Mouse (Mus musculus): ENCODE results near the gene H2-M11. TPM values are rescaled to one million over a fixed set of nuclear protein-coding genes. Genes with fewer than 3 reads are reported as not detected.

Gene H2-M11
- polyA plus RNA-seq (2014; fragmentation: Nextera tagmentation; extraction: Ambion mirVana), result not detected in 2 replicates

DNA sequence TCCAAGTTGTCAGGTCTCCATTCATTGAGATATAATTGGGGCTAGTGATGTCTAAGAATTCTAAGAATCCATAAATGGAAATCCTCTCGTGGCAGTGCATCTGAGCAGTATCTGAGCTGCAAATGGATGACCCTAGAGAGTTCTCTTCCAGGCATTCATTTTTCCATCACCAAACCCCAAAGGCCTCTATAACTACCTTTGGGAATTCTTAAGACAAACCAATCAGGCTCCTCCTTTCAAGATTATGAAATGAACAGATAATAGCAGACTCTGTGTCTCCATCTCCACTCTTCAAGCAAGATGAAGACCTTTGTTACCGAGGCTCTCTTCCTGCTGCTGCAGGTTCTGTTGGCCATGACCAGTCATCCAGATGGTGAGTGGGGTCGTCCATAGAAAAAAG lies at the start of gene H2-M11:
Gene H2-M11 (plus strand): TSS at position 301 of the 400 bp plus-strand sequence.
- Histone ChIP-seq H3K9me3 (ENCODE audit: control insufficient read depth, low read length) (no peaks in the 10 kb centered on the region), H3K36me3 (replicated peaks; ENCODE audit: control insufficient read depth, insufficient read depth) (no peaks in the 10 kb centered on the region), H3K27ac (no peak within 1 kb of the TSS), H3K4me2 (replicated peaks) (no peak within 1 kb of the TSS), H3K4me3 (replicated peaks; ENCODE audit: low read length) (no peak within 1 kb of the TSS), H3K9ac (no peak within 1 kb of the TSS), H3K4me1 (replicated peaks; ENCODE audit: control insufficient read depth, insufficient read depth, low read length) (no peaks in the 10 kb centered on the region), H3K27me3 (ENCODE audit: control insufficient read depth, insufficient read depth, low read length) (no peaks in the 10 kb centered on the region)
- no peak for DNase-seq (ENCODE audit: low spot score)
- no peak for ATAC-seq (ENCODE audit: low FRiP score)
- 64% methylated on average over 3 of the region's 3 CpGs for WGBS

DNA sequence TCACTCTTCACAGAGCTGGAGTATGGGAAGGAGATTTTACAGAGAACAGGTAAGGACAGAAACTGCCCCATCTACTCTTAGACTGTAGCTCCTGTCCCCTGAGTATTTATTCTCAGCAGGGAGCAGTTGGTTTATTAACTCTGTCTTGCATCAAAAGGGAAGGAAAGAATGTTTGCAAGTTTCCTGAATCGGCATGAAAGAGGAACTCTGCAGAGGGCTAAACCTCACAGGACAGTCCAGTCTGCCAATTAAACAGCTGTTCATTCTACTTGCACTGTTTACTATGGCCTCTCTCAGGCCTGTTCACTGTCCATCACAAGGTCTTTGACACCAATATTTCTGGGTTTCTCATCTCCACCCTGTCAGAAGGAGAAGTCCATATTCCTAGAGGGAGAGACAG lies 46.4 kb upstream of the H2-M11 start:
- 61% methylated on average over 1 of the region's 1 CpGs for WGBS
- no peaks in the 10 kb centered on the region for H3K36me3 ChIP-seq (replicated peaks; ENCODE audit: control insufficient read depth, insufficient read depth)
- H3K4me3 ChIP-seq (replicated peaks; ENCODE audit: low read length), result no peak overlapping the region
- H3K9me3 ChIP-seq (ENCODE audit: control insufficient read depth, low read length), result no peaks in the 10 kb centered on the region
- no peak overlapping the region for H3K27ac ChIP-seq
- no peaks in the 10 kb centered on the region for H3K4me1 ChIP-seq (replicated peaks; ENCODE audit: control insufficient read depth, insufficient read depth, low read length)
- no peak for ATAC-seq (ENCODE audit: low FRiP score)
- no peak overlapping the region for H3K9ac ChIP-seq
- DNase-seq (ENCODE audit: low spot score), result no peak
- no peak overlapping the region for H3K4me2 ChIP-seq (replicated peaks)
- H3K27me3 ChIP-seq (ENCODE audit: control insufficient read depth, insufficient read depth, low read length), result no peaks in the 10 kb centered on the region

DNA sequence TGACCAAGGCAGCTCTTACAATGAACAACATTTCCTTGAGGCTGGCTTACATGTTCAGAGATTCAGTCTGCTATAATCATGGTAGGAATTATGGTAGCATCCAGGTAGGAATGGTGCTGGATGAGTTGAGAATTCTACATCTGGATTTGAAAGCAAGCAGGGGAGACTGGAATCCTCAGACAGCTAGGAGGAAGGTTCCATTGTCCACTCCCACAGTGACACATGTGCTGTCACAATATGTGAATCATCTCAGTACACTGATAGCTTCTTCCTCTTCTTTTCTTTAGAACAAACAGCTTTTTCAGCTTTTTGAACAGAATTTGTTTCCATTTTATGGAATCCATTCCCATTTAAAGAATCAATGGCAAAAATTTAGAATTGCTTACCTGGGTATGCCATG lies 43.0 kb upstream of the H2-M11 start:
- H3K4me3 ChIP-seq (replicated peaks; ENCODE audit: low read length), result no peak overlapping the region
- H3K4me2 ChIP-seq (replicated peaks), result no peak overlapping the region
- no peak overlapping the region for H3K27ac ChIP-seq
- DNase-seq (ENCODE audit: low spot score) (no peak), ATAC-seq (ENCODE audit: low FRiP score) (no peak)
- no peaks in the 10 kb centered on the region for H3K4me1 ChIP-seq (replicated peaks; ENCODE audit: control insufficient read depth, insufficient read depth, low read length)
- no peaks in the 10 kb centered on the region for H3K36me3 ChIP-seq (replicated peaks; ENCODE audit: control insufficient read depth, insufficient read depth)
- no peak overlapping the region for H3K9ac ChIP-seq
- H3K27me3 ChIP-seq (ENCODE audit: control insufficient read depth, insufficient read depth, low read length), result no peaks in the 10 kb centered on the region
- H3K9me3 ChIP-seq (ENCODE audit: control insufficient read depth, low read length), result no peaks in the 10 kb centered on the region

Other genes starting within 250 kb of the H2-M11 start
- gene H2-M10.1, start 220.9 kb upstream of the H2-M11 start, polyA plus RNA-seq (2014; fragmentation: Nextera tagmentation; extraction: Ambion mirVana), result not detected in 2 replicates
- not detected in 2 replicates for gene H2-M10.3, start 178.7 kb upstream of the H2-M11 start, polyA plus RNA-seq (2014; fragmentation: Nextera tagmentation; extraction: Ambion mirVana)
- not detected in 2 replicates for gene H2-M10.4, start 84.7 kb upstream of the H2-M11 start, polyA plus RNA-seq (2014; fragmentation: Nextera tagmentation; extraction: Ambion mirVana)
- gene H2-M9, start 95.6 kb downstream of the H2-M11 start, polyA plus RNA-seq (2014; fragmentation: Nextera tagmentation; extraction: Ambion mirVana), result not detected in 2 replicates
- gene H2-M1, start 125.1 kb downstream of the H2-M11 start, polyA plus RNA-seq (2014; fragmentation: Nextera tagmentation; extraction: Ambion mirVana), result not detected in 2 replicates
- gene H2-M10.5, start 225.8 kb downstream of the H2-M11 start, polyA plus RNA-seq (2014; fragmentation: Nextera tagmentation; extraction: Ambion mirVana), result not detected in 2 replicates